Comparison of ENCODE assay signal across 16 mouse cellular contexts in the genomic region with DNA sequence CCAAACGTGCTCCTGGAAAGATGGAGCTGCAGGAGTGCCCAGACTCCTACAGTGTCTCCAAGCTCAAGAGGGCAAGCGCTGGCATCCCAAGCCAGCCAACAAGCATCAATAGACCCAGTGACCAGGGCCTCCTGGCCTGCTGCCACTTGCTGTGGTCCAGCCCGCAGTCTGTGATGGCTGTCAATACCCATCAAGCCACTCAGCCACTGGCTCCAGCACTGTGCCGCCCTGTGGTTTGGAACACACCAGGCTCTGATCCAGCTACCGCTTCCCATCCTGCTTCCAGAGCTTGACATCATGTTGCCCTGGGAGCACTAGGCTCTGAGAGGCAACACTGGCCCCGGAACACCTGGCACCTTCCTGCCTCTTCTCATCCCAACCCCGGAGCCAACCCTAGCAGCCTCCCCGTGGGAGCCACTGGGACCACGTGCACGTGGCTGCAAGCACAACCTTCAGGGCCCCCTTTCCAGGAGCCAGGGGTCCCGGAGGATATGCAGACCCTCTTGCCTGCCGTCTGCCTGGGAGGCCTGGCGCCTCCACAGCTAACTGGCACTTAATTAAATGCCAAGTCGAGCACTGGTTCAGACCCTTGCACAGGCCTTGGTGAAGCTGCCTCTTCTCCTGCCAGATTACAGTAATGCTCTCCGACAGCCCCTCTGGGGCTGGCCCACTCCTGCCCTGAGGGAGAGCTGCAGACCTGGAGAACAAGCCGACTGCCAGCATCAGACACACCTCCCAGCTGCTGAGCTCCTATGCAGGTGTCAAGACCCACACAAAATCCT. TPM values are rescaled to one million over a fixed set of nuclear protein-coding genes. Genes with fewer than 3 reads are reported as not detected.
DNase-seq lines count a peak whose midpoint lies in the region; ATAC-seq and TF ChIP-seq lines count a peak whose summit lies in the region.
"Had no signal": no experiment of that assay in that cellular context is flagged by ENCODE, and none has a peak within 500 bp of the region (broad histone marks: within the 10 kb centered on the region; RNA-seq: fewer than 3 reads in every experiment).

No protein-coding gene starts in this region.

- no peaks in the 10 kb centered on the region for H3K27me3 ChIP-seq in forebrain, postnatal 0 days (ENCODE audit: insufficient read depth, low read length)
- no peaks in the 10 kb centered on the region for H3K27me3 ChIP-seq in forebrain, embryonic 16.5 days (replicated peaks; ENCODE audit: control insufficient read depth, insufficient read depth, low read length)
- no peaks in the 10 kb centered on the region for H3K27me3 ChIP-seq in limb, embryonic 10.5 days (ENCODE audit: low read depth, poor library complexity, severe bottlenecking)
- H3K27me3 ChIP-seq: forebrain, embryonic 13.5 days; midbrain, embryonic 12.5 days had no signal

- no peak overlapping the region for H3K9ac ChIP-seq in forebrain, postnatal 0 days
- no peak overlapping the region for H3K9ac ChIP-seq in forebrain, embryonic 16.5 days (replicated peaks; ENCODE audit: low read depth, low read length)
- H3K9ac ChIP-seq: forebrain, embryonic 13.5 days; limb, embryonic 12.5 days; lung, embryonic 14.5 days; midbrain, embryonic 12.5 days had no signal

- H3K27ac ChIP-seq in forebrain, postnatal 0 days (ENCODE audit: low read depth, low read length), result 0 out of 2 replicates have a peak overlapping the region, but pooled peaks have one; percentile 9
- H3K27ac ChIP-seq in forebrain, embryonic 16.5 days (ENCODE audit: low read length), result no peak overlapping the region
- no peak overlapping the region for H3K27ac ChIP-seq in layer of hippocampus, adult 2 months
- H3K27ac ChIP-seq in limb, embryonic 10.5 days, result peak overlapping the region; percentile 27; the same call in 1 of the 2 replicates
- H3K27ac ChIP-seq: forebrain, embryonic 13.5 days; limb, embryonic 12.5 days; midbrain, embryonic 12.5 days had no signal

- H3K4me1 ChIP-seq in forebrain, postnatal 0 days (ENCODE audit: insufficient read depth), result 0 out of 2 replicates have a peak, but pooled peaks cover 2% of the 10 kb centered on the region
- H3K4me1 ChIP-seq in forebrain, embryonic 16.5 days (replicated peaks; ENCODE audit: control insufficient read depth, insufficient read depth, low read length), result peaks cover 18% of the 10 kb centered on the region
- H3K4me1 ChIP-seq in limb, embryonic 10.5 days, result peaks cover 52% of the 10 kb centered on the region

- WGBS in forebrain, postnatal 0 days, result 55% methylated on average over 16 of the region's 16 CpGs
- 64% methylated on average over 16 of the region's 16 CpGs for WGBS in forebrain, embryonic 16.5 days
- 88% methylated on average over 16 of the region's 16 CpGs for WGBS in limb, embryonic 10.5 days

- no peak overlapping the region for H3K4me2 ChIP-seq in forebrain, postnatal 0 days (ENCODE audit: low read depth)
- no peak overlapping the region for H3K4me2 ChIP-seq in forebrain, embryonic 16.5 days (ENCODE audit: low read length)
- H3K4me2 ChIP-seq: forebrain, embryonic 13.5 days; limb, embryonic 12.5 days; lung, embryonic 14.5 days; midbrain, embryonic 12.5 days had no signal

- no peaks in the 10 kb centered on the region for H3K9me3 ChIP-seq in forebrain, postnatal 0 days (ENCODE audit: low read length)
- no peaks in the 10 kb centered on the region for H3K9me3 ChIP-seq in forebrain, embryonic 16.5 days (ENCODE audit: control insufficient read depth, low read length)
- no peaks in the 10 kb centered on the region for H3K9me3 ChIP-seq in limb, embryonic 10.5 days (replicated peaks)
- H3K9me3 ChIP-seq: forebrain, embryonic 13.5 days; limb, embryonic 12.5 days; midbrain, embryonic 12.5 days had no signal

- H3K4me3 ChIP-seq in forebrain, postnatal 0 days (ENCODE audit: low read depth, low read length), result no peak overlapping the region
- no peak overlapping the region for H3K4me3 ChIP-seq in forebrain, embryonic 16.5 days (replicated peaks; ENCODE audit: low read length)
- H3K4me3 ChIP-seq in layer of hippocampus, adult 2 months, result no peak overlapping the region
- H3K4me3 ChIP-seq in limb, embryonic 10.5 days, result no peak overlapping the region
- H3K4me3 ChIP-seq: forebrain, embryonic 13.5 days; limb, embryonic 12.5 days; midbrain, embryonic 12.5 days had no signal

- ATAC-seq in forebrain, postnatal 0 days, result peak; percentile 68
- ATAC-seq in forebrain, embryonic 16.5 days, result no peak
- ATAC-seq: forebrain, embryonic 13.5 days had no signal

- DNase-seq in forebrain, postnatal 0 days, result no peak
- DNase-seq in layer of hippocampus, adult 2 months (ENCODE audit: low spot score in 2 of 2), result peak in 1 of 2 experiments; percentile 59
- no peak for DNase-seq in layer of hippocampus, adult 9-10 months (ENCODE audit: low spot score)
- peak; percentile 29 for DNase-seq in NIH3T3 (ENCODE audit: low read depth)
- no peak for DNase-seq in limb, embryonic 10.5 days (ENCODE audit: low spot score)
- DNase-seq in c-Kit-positive CD71-positive TER-119-positive erythroid progenitor cells, embryonic 14.5 days (ENCODE audit: low spot score), result no peak
- DNase-seq: embryo, embryonic 11 days; kidney, postnatal 14 days; lung, embryonic 14.5 days; thymus, adult 2 months had no signal

- no peak for TF ChIP-seq CTCF in forebrain, postnatal 0 days (IDR thresholded peaks at IDR 0.05; ENCODE audit: low read depth)
- peak; percentile 21; the same call in 1 of the 2 replicates for TF ChIP-seq CTCF in layer of hippocampus, adult 2 months (conservative IDR thresholded peaks at IDR 0.05)

- H3K36me3 ChIP-seq in forebrain, postnatal 0 days (ENCODE audit: insufficient read depth), result peaks cover 4% of the 10 kb centered on the region; the same call in 1 of the 2 replicates
- H3K36me3 ChIP-seq in forebrain, embryonic 16.5 days (ENCODE audit: control insufficient read depth, insufficient read depth), result no peaks in the 10 kb centered on the region
- no peaks in the 10 kb centered on the region for H3K36me3 ChIP-seq in limb, embryonic 10.5 days
- H3K36me3 ChIP-seq: limb, embryonic 12.5 days; midbrain, embryonic 12.5 days had no signal

RNA-seq across cellular contexts. Expression of a gene that starts 20.7 kb away (rescaled TPM):
- 44.1 and 63.3 TPM in 2 replicates for total RNA-seq in forebrain, postnatal 0 days (2014; rRNA removed)
- polyA plus RNA-seq in forebrain, postnatal 0 days (2015; fragmentation: Nextera tagmentation; extraction: Ambion mirVana), result 16.9 and 17.6 TPM in 2 replicates
- polyA plus RNA-seq in forebrain, embryonic 16.5 days (2015; fragmentation: Nextera tagmentation; extraction: Ambion mirVana), result 19.4 and 19.8 TPM in 2 replicates
- total RNA-seq in layer of hippocampus, adult 2 months (2021), result 10 to 100 TPM; 16.6 to 24.4 TPM
- polyA plus RNA-seq in limb, embryonic 10.5 days (2016; fragmentation: Nextera tagmentation; extraction: Ambion mirVana), result 27.9 and 30.9 TPM in 2 replicates

RNA-seq across cellular contexts. Expression of a gene that starts 29.3 kb away (rescaled TPM):
- total RNA-seq in forebrain, postnatal 0 days (2014; rRNA removed), result not detected in 2 replicates
- polyA plus RNA-seq in forebrain, postnatal 0 days (2015; fragmentation: Nextera tagmentation; extraction: Ambion mirVana), result not detected in 2 replicates
- not detected in 2 replicates for polyA plus RNA-seq in forebrain, embryonic 16.5 days (2015; fragmentation: Nextera tagmentation; extraction: Ambion mirVana)
- total RNA-seq in layer of hippocampus, adult 2 months (2021), result not detected
- not detected in 2 replicates for polyA plus RNA-seq in limb, embryonic 10.5 days (2016; fragmentation: Nextera tagmentation; extraction: Ambion mirVana)
- total RNA-seq: granulocyte monocyte progenitor cell, adult 5-6 weeks; hematopoietic stem cell, adult 5-6 weeks had no signal
- polyA plus RNA-seq: forebrain, embryonic 13.5 days; limb, embryonic 12.5 days; lung, embryonic 14.5 days; midbrain, embryonic 12.5 days had no signal

RNA-seq across cellular contexts. Expression of a gene that starts 42.5 kb away (rescaled TPM):
- total RNA-seq in forebrain, postnatal 0 days (2014; rRNA removed), result 0.23 and 0.57 TPM in 2 replicates
- 0.08 TPM in 1 of 2 replicates, not detected in the other for polyA plus RNA-seq in forebrain, postnatal 0 days (2015; fragmentation: Nextera tagmentation; extraction: Ambion mirVana)
- polyA plus RNA-seq in forebrain, embryonic 16.5 days (2015; fragmentation: Nextera tagmentation; extraction: Ambion mirVana), result 0.15 TPM in 1 of 2 replicates, not detected in the other
- total RNA-seq in layer of hippocampus, adult 2 months (2021), result 1 to 10 TPM in 1 of 2 experiments, under 1 TPM in 1; 0.49 to 1.1 TPM
- 0.24 and 0.31 TPM in 2 replicates for polyA plus RNA-seq in limb, embryonic 10.5 days (2016; fragmentation: Nextera tagmentation; extraction: Ambion mirVana)
- total RNA-seq: granulocyte monocyte progenitor cell, adult 5-6 weeks had no signal
- polyA plus RNA-seq: midbrain, embryonic 12.5 days had no signal

Comparison
In these comparisons a context has a peak if more than half of its experiments do, and no peak if none do; other contexts are left out.
1. H3K27ac ChIP-seq: peak in forebrain, postnatal 0 days (single experiment) and limb, embryonic 10.5 days (single experiment); none in forebrain, embryonic 16.5 days (single experiment) and layer of hippocampus, adult 2 months (single experiment).